Mouse (Mus musculus) heart, adult 2 months (tissue): ENCODE measurements around the gene Ttc25.
"Not testable (repeated sequence)": the region's sequence is repeated elsewhere in the genome, so short reads cannot be mapped to it uniquely, and the experiment has no call there.

Source experiments
- CTCF ChIP-seq: fragments of 200-600 bp; IDR thresholded peaks from 2 replicates; pipeline ENCODE4 v1.8.1; 2022; ENCODE audit warnings: antibody characterized with exemption, mild to moderate bottlenecking, moderate library complexity
- EP300 ChIP-seq: fragments of 200-500 bp; IDR thresholded peaks from 2 replicates; pipeline ENCODE4 v1.6.1; 2011; ENCODE audit warnings: low read depth, low read length, control low read depth; ENCODE audit not compliant: insufficient read depth
- POLR2A ChIP-seq: fragments of 200-500 bp; IDR thresholded peaks from 2 replicates; pipeline ENCODE4 v1.6.1; 2011; ENCODE audit warnings: mild to moderate bottlenecking, low read depth, low read length, control low read depth; ENCODE audit not compliant: insufficient read depth

- TF ChIP-seq CTCF, POLR2A, EP300: not testable (repeated sequence)
These were observed 10.6 kb upstream of the Ttc25 start for GRCm38 (mm10) chr11:100534821-100535220.
